Mouse (Mus musculus) cerebellum, adult 9-11 months (tissue): ENCODE results near the gene Atp8b5.

Experiments used
- DNase-seq: peaks from one replicate; pipeline ENCODE4 v3.0.0; 2022

The Atp8b5 gene

GRCm38 (mm10) chr4:43416071-43416490 lies 149.1 kb downstream of the Atp8b5 start:
- DNase-seq = no peak

- no peak for DNase-seq
These were observed 150.5 kb downstream of the Atp8b5 start for GRCm38 (mm10) chr4:43417269-43418062.

DNA sequence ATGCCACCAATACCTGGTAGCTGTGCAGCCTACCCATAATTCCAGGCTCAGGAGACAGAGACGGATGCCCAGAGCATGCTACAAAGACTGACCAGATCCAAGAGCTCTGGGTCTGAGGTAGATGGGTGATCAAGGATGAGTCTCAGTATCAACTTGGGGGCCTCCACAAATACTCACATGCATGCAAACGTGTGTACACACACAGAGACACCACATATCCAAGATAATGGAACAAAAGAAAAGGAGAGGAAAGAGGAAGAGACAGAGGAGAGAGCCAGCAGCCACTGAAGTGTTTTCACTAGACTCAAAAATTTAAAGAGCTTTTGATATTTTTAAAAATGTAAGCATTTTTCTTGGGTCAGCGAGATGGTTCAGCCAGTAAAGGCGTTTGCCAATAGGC lies 151.5 kb downstream of the Atp8b5 start:
- no peak for DNase-seq

DNA sequence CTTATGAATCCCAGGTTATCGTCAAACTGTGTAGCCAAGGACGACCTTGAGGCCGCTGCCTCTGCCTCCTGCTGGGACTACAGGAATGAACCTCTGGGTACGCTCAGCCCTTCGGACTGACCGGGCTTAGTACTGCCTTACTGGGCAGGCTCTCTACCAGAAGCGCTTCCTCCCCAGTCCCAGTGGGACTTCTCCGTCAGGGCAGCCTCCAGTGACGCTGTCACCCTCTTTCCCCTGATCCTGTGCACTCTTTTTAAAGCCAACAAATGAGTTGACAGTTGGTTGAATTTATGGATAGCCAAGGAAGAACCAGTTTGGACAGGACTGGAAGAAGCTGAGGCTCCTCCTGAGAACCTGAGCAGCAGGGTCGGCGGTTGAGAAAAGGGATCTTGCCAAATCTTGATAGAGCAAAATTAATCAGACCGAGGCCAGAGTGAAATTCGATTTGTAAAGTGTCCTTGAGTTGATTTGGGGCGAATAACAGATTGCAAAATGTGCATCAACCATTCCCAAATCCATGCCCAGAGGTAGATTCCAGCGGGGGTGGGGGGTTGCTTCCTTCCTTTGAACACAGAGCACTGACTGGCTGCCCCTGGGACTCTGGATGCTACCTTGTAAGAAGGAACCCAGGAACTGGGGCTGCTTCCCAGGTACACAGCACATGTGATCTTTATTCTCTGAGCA lies 152.2 kb downstream of the Atp8b5 start:
- DNase-seq = no peak

DNA sequence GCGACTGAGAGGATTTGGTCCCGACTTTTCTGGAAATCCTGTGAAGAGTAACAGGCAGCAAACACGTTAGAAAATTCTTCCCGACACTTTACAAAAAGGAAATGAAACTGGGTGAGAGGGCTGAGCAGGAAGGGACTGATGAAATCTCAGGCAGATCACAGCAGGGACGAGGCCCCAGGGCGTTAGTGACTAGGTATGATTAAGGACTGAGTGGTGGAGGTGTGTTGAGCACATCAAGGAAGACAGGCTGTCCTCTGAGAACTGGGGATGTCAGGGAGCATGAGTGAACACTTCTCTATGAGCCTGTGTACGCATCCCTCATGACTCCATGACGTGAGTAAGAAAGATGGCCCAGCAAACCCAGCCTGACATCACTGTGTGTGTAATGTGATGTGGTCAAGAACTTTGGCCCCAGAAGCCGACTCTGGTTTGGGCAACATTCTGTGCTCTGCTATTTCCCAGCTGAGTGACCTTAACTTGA lies 152.9 kb downstream of the Atp8b5 start:
- no peak for DNase-seq

GRCm38 (mm10) chr4:43420305-43420704 lies 153.3 kb downstream of the Atp8b5 start:
- peak; percentile 72 for DNase-seq

- no peak for DNase-seq
These were observed 154.8 kb downstream of the Atp8b5 start for GRCm38 (mm10) chr4:43421632-43422240.
